Mouse (Mus musculus) megakaryocyte, adult 5-6 weeks (primary cell): ENCODE results near the gene Ptpn20. TPM values are rescaled to one million over a fixed set of nuclear protein-coding genes. Genes with fewer than 3 reads are reported as not detected.

Experiments used
- ATAC-seq: 2 replicates; pipeline ENCODE4 v1.8.0; 2016; ENCODE audit warnings: mild to moderate bottlenecking, inconsistent platforms; ENCODE audit not compliant: poor library complexity, severe bottlenecking
- total RNA-seq, 2 experiments: library from RNA; stranded (forward) in 1 of 2; stranded (reverse) in 1 of 2; fragments of 153-499, 151-499 nt in 1 of 2; fragments of 221-1000, 200-1000 nt in 1 of 2; gene quantifications; 2 replicates each; pipeline versions ENCODE4 v1.2.3 to v1.2.4; 2015 to 2017

The Ptpn20 gene
- total RNA-seq (2015) (not detected in 2 replicates), total RNA-seq (2017) (not detected in 2 replicates)

DNA sequence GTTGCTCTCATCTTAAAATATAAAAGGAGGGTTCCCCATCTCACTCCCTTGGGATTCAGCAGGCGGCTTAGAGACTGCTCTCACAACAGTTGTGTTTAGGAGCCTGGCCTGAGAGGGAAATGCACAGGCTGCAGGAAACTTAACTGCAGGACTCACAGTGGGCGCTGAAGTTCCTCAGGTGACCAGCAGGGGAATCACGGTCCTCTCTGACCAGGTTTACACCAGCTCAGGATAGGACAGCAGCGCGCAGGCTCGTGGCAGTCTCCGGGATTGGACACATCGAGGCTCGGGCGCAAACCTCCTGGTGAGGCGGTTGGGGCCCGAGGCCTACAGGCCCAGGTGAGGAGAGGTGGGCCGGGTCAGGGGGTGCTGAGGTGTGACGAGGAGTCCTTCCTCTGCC, at the start of gene Ptpn20:
TSS of gene Ptpn20 (plus strand) at position 257 of the 400 bp plus-strand sequence.
- ATAC-seq: no peak

GRCm38 (mm10) chr14:33539559-33540167, 49.3 kb upstream of the Ptpn20 start:
- ATAC-seq: no peak

- no peak for ATAC-seq
These were observed 43.4 kb upstream of the Ptpn20 start for GRCm38 (mm10) chr14:33545565-33546143.

- ATAC-seq: no peak
These were observed 40.4 kb upstream of the Ptpn20 start for GRCm38 (mm10) chr14:33548650-33549049.

DNA sequence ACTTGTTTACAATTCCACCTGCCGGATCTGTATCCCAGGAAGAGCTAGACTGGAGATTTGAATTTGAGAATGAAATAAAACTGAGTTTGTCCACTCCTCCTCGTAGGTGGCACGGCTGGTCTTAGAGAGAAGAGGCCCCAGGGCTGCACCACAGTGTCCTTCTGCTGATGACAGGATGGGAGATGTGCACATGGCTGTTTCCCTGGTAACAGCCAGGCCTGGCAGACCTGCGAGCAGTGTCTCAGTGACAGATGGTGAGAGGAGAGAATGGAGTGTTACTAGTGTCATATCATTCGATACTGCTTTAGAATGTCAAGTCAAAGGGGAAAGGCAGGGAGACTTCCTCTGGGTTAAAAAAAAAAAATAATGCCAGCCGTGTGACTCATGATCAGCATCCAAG, 39.2 kb upstream of the Ptpn20 start:
- no peak for ATAC-seq

- no peak for ATAC-seq
These were observed 18.3 kb upstream of the Ptpn20 start for GRCm38 (mm10) chr14:33570737-33571136.

- no peak for ATAC-seq
These were observed 15.4 kb upstream of the Ptpn20 start for GRCm38 (mm10) chr14:33573643-33574042.

GRCm38 (mm10) chr14:33579771-33580484, 9.1 kb upstream of the Ptpn20 start:
- ATAC-seq: no peak

DNA sequence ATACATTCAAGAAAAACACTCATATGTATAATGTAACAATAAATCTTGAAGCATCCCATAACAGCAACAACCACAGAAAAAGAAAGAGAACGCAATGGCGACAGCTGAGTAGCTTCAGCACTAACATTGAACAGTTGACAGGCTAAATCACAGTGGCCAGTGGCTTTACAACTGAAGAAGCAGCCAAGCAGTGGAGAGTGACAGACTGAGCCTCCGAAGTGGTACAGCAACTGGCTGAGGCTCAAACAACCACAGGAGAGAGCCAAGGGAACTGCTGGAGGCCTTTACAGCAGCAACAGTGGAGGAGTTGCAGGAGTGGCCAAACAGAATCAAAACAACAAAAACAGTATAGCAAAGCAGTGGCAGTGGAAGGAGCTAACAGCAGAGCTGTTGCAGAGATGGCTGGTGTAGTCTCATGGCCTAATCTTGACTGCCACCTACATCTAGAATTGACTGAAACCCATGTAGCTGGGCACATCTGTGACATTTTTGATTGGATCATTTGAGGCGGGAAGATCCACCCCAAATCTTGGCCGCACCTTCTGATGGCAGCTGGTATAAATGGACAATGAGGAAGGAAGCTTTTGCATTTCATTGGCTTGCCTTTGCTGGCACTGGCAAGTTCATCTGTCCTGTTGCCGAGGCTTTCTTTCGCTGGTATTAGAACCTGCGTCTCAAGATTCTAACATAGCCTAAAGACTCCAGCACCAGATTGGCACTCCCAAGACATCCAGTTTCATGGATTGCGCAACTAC, 9.5 kb downstream of the Ptpn20 start:
- no peak for ATAC-seq

DNA sequence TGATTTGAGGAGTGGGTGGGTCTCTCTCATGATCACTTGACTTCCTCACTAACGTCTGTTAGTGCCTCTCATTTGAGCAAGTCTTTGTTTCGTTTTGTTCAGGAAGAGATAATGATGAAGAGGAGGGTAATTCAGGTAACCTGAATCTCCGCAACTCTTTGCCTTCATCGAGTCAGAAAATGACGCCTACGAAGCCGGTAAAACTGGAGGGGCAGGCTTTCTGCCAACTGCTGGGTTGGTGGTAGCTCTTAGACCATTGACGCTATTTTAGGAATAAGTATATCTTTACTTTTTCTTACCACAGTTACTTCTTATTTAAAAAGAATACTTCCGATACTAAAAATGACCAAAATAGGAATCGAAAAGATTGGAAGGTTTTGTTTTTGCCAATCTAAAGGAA, 18.4 kb downstream of the Ptpn20 start:
- ATAC-seq: no peak

DNA sequence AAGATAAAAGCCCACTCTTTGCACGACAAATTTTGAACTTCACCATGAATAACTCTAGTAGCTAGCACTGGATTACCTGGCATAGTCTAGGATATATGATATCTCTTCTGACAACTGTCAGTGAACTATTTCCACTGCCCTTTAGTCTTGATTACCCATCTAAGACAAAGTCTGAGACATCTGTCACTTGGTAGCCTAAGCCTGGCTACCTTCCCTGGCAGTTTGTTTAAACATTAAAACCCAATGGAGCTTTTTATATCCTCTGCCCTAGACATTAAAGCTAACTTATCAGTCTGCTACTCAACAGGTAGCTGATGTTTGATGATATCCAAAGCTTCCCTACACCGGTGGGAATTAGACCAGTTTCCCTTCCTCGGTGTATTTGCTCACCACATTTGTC, 36.0 kb downstream of the Ptpn20 start:
- no peak for ATAC-seq

- ATAC-seq: no peak
These were observed 43.9 kb downstream of the Ptpn20 start for GRCm38 (mm10) chr14:33632790-33633372.

DNA sequence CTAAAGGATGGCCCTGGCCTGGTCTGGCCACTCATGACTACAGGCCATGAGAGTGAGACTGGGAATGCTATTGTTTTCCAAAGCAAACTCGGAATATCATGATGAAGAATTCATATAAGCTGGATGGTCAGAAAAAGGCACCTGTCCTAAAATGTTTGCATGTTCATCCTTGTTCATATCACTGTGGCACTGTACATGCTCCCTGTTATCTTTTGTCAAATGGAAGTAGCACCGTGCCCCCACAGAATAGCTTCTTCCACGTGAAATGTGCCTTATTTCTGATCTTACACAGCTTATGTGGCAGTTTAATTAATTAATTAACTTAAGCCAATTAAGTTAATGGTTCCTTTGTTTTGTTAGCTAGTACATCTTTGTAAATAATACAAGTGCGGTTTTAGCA, 45.3 kb downstream of the Ptpn20 start:
- no peak for ATAC-seq

DNA sequence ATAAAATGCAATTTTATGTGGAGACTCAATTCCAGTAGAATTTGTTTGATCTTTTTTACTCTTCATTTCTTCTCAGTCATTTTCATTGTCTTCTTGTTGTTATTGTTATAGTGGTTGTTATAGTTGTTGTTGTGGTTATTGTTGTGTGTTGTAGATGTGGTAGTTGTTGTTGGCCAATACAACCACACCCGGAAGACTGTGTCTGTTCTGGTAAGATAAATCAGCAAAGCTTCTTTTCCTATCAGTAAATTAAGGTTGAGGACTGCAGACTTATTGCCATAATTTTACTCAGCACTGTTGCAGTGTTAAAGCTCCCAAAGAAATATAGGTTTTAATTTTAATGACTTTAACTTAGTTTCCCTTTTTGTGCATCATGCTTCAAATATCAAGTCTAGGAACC, 45.8 kb downstream of the Ptpn20 start:
- no peak for ATAC-seq

DNA sequence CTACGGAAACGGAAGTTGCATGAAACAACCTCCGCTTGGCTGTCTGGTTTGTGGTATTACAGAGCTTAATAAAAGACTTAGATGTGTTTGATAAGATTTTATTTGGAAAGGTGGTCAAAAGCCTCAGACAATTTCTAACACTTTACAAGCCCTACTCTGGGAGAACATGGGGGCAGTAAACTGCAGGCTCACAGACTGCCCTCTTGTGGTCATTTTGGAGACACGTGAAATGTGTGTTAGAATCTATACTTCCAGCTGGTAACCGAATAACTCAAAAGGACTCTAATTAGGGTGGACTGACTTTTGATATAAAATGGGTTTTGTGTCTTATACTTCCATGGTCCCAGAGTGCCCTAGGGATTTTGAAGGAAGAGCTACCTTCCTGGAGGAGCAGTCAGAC, 50.4 kb downstream of the Ptpn20 start:
- no peak for ATAC-seq

DNA sequence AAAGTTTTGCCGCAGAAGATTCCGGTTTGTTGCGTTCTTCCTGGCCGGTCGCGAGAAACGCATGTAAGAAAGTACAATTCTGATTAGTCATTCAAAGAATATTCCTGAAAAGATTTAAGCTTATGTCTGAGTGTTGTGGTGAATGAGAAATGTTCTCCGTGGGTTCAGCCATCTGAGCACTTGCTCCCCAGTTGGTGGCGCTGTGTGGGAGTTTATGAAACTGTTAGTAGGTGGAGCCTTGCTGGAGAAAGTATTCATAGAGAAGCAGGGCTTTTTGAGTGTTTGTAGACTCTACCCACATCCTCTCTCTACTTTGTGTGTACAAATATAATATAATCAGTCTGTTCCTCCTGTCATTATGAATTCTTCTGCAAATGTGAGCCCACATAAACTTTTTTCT, 61.7 kb downstream of the Ptpn20 start:
- ATAC-seq: no peak

GRCm38 (mm10) chr14:33657471-33657901, 68.5 kb downstream of the Ptpn20 start:
- no peak for ATAC-seq

GRCm38 (mm10) chr14:33658331-33658730, 69.3 kb downstream of the Ptpn20 start:
- no peak for ATAC-seq

DNA sequence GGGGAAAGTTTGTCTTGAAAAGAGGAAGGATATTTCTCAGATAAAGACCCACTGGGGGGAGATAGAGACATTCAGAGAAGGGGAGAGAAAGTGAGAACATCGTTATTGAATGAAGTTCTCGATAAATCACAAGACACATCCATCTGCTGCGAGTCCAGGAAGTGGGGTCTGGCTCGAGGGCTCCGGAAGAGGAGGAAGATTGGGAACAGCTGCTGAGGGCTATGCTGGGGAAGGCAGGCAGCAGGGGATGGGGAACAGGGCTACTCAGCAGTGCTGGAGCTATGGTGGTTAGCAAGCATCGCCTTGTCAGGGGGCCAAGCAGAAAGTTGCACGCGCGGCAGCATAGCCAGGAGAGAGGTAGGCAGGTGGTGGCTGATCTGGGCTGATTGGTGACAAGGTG, 73.1 kb downstream of the Ptpn20 start:
- no peak for ATAC-seq

DNA sequence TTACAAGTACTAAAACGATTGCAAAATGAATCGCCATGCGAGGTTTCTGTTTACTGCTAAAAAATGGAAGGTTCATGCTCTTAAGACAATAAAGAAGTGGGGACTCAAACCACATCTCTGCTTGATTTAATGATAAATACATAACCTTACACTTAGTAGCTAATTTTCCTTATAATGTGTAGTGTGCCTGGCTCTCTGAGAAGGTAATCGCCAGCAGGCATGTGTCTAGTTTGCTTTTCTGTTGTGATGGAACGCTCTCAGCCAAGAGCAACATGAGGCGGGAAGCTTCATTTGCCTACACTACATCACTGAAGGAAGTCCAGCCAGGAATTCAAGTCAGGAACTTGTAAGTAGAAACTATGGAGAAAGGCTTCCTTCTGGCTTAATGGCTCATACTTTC, 77.3 kb downstream of the Ptpn20 start:
- no peak for ATAC-seq

- ATAC-seq: no peak
These were observed 80.9 kb downstream of the Ptpn20 start for GRCm38 (mm10) chr14:33669891-33670290.
